Mouse (Mus musculus) liver, embryonic 12.5 days (tissue): ENCODE measurements around the gene Sycn. TPM values are rescaled to one million over a fixed set of nuclear protein-coding genes. Genes with fewer than 3 reads are reported as not detected.

Experiments
- ATAC-seq: fragments of 200-750 bp; cut with Nextera tagmentation; 2 replicates; pipeline ENCODE4 v1.8.0; 2017; ENCODE audit warnings: moderate number of reproducible peaks, mild to moderate bottlenecking, moderate library complexity
- H3K27ac ChIP-seq: fragments of 300-500 bp; sonication (generic); 2 replicates; pipeline ENCODE4 v1.5.1; 2016; ENCODE audit warnings: mild to moderate bottlenecking
- H3K27me3 ChIP-seq: fragments of 300-500 bp; sonication (generic); replicated peaks from 2 replicates; pipeline ENCODE4 v1.6.1; 2016; ENCODE audit warnings: mild to moderate bottlenecking, moderate library complexity
- H3K36me3 ChIP-seq: fragments of 300-500 bp; sonication (generic); 2 replicates; pipeline ENCODE4 v1.6.1; 2016; ENCODE audit warnings: mild to moderate bottlenecking, moderate library complexity
- H3K4me1 ChIP-seq: fragments of 300-500 bp; sonication (generic); 2 replicates; pipeline ENCODE4 v1.6.1; 2016
- H3K4me2 ChIP-seq: fragments of 300-500 bp; sonication (generic); 2 replicates; pipeline ENCODE4 v1.6.1; 2016; ENCODE audit warnings: mild to moderate bottlenecking, moderate library complexity
- H3K4me3 ChIP-seq: fragments of 300-500 bp; sonication (generic); 2 replicates; pipeline ENCODE4 v1.5.1; 2016; ENCODE audit warnings: mild to moderate bottlenecking, moderate library complexity
- H3K9ac ChIP-seq: fragments of 300-500 bp; sonication (generic); 2 replicates; pipeline ENCODE4 v1.6.1; 2016; ENCODE audit warnings: mild to moderate bottlenecking, moderate library complexity
- H3K9me3 ChIP-seq: fragments of 300-500 bp; sonication (generic); replicated peaks from 2 replicates; pipeline ENCODE4 v1.6.1; 2016; ENCODE audit warnings: mild to moderate bottlenecking, moderate library complexity
- WGBS: fragments of 180-500 bp; shearing (Covaris S2); methylation state at CpG from one replicate; pipeline ENCODE4 v1.1.7; 2016; ENCODE audit not compliant: insufficient replicate concordance; 5-methylcytosine and 5-hydroxymethylcytosine counted together
- polyA plus RNA-seq: library from polyadenylated mRNA; unstranded; fragments of >200 nt; fragmentation: Nextera tagmentation; extraction: Ambion mirVana; gene quantifications from 2 replicates; pipeline ENCODE4 v1.2.1, GENCODE M21; 2016

Gene Sycn
- polyA plus RNA-seq, 1 experiment from 2014 or later, result not detected

DNA sequence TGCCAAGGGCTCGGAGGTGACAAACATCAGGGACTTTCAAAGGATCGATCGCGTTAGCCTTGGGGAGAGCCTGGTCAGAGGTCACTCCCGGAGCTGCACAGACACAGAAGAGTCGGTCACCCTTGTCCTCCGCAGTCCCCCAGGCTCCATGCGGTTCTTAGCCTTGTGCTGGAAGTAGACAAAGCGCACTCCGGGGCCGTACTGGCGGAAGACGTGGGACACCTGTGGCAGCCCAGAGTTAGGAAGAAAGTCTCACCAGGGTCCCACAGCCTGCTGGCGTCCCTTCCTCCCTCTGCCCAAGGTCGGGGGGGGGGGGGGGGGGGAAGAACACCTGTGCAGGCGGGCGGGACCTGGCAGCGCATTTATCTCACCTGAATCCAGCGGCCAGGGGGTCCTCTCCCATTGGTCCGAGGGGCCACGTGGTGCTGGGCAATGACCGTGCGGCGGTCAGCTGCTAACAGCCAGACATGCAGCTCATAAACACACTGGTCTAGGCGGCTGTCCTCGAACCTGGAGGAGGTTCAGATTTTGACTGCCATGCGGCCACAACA, 3.4 kb downstream of the Sycn start:
- H3K27ac ChIP-seq, result no peak overlapping the region
- peak; percentile 17; the same call in 1 of the 2 replicates for ATAC-seq
- H3K27me3 ChIP-seq, result peaks cover 54% of the 10 kb centered on the region
- no peaks in the 10 kb centered on the region for H3K36me3 ChIP-seq
- peak overlapping the region; percentile 6; the same call in 1 of the 2 replicates for H3K4me3 ChIP-seq
- peak overlapping the region; percentile 30 for H3K4me2 ChIP-seq
- peaks cover 15% of the 10 kb centered on the region for H3K4me1 ChIP-seq
- 15% methylated on average over 26 of the region's 27 CpGs for WGBS
- H3K9ac ChIP-seq, result no peak overlapping the region
- no peaks in the 10 kb centered on the region for H3K9me3 ChIP-seq

DNA sequence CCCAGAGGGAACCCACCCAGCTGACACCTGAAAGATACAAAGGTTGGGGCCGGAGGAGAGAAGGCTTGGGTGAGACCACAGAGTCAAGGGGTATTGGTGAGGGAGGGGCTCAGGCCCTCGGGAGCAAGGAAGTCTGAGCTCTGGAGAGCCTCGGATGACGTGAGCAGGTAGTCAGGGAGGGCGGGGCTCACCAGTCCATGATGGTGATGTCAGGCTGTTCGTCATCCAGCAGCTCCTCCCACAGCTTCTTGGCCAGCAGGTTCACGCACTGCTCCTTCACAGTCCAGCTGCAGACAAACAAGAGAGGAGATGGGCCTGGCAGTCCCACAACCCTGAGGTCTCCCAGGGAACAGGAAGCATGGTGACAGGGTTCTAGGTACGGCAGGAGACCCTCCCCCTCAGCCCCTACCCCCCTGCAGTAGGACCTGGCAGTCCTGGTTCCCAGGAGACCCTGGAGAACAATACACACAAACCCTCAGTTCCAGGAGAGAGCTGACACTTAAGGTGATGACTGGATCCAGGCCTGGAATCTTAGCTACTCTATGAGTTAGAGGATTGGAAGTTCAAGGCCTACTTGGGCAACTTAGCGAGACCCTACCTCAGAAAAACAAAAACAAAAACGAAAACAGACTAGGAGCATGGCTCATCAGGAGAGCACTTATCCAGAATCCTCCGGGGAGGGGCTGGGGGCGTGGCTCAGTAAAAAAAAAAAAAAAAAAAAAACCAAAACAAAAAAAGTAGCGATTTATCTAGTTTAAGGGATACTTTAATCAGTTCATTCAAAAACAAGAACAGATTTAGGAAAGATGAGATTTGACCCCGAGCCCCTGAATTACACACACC, 4.6 kb downstream of the Sycn start:
- Histone ChIP-seq H3K27ac (no peak overlapping the region), H3K4me3 (no peak overlapping the region), H3K4me2 (no peak overlapping the region), H3K4me1 (peaks cover 15% of the 10 kb centered on the region), H3K36me3 (no peaks in the 10 kb centered on the region), H3K9me3 (no peaks in the 10 kb centered on the region), H3K27me3 (peaks cover 54% of the 10 kb centered on the region), H3K9ac (no peak overlapping the region)
- ATAC-seq, result no peak
- WGBS, result 25% methylated on average over 14 of the region's 14 CpGs

DNA sequence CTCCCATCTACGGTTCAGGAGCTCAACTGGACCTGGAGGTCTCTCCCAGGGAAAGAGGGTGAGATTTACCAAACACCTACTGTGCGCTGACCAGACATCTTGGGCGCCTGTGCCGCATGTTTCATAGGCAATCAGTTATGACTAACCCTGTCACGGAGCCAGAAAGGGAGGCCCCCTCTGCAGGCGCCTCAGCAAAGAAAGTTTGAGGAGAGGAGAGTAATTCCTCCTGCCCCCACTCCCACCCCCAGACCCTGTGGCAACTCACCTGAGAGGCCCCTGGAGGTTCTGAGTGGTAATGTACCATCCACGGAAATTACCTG, 5.2 kb downstream of the Sycn start:
- Histone ChIP-seq H3K27me3 (peaks cover 54% of the 10 kb centered on the region), H3K36me3 (no peaks in the 10 kb centered on the region), H3K4me2 (no peak overlapping the region), H3K4me1 (peaks cover 15% of the 10 kb centered on the region), H3K4me3 (no peak overlapping the region), H3K9me3 (no peaks in the 10 kb centered on the region), H3K9ac (no peak overlapping the region), H3K27ac (no peak overlapping the region)
- 40% methylated on average over 7 of the region's 7 CpGs for WGBS
- no peak for ATAC-seq

DNA sequence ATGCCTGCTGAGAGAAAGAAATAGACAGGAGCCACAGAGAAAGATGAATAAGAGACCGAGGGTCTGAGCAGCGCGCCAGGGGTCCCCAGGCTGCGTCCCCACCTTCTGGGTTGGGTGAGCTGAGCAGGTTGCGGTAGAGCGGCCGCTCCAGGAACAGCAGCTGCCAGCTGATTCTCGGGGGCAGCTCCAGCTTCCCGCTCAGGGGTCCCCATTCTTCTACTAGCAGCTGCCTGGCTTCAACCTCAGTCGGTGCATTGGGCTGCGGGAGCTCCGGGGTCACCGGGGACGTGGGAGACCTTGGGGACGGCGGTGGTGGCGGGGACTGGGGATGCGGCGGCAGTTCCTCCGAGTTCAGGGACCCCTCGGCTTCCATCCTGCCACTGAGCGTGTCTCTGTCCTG, 6.0 kb downstream of the Sycn start:
- peak overlapping the region; percentile 37 for H3K4me2 ChIP-seq
- no peak overlapping the region for H3K27ac ChIP-seq
- peaks cover 15% of the 10 kb centered on the region for H3K4me1 ChIP-seq

DNA sequence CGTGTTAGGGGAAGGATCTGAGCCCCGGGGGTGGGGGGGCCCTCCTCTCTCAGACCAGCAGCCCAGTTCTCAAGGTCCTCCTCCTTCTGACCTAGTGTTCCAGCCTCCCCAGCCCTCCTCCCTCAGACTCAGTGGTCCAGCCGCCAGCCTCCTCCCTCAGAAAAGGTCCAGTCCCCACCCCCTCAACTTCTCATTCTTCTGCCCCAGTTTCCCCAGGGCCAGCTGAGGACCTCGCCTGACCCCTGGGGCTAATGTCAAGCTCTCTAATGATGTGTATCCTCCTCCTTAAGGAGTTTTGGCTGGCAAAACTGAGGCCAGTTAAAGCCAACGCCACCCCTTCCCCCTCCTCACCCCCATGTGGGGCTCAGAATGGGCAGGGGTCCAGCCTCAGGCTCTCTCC, 6.5 kb downstream of the Sycn start, which contains the start of gene Nccrp1:
TSS of gene Nccrp1 (minus strand) at position 101 of the 400 bp plus-strand sequence.
- H3K4me3 ChIP-seq, result 0 out of 2 replicates have a peak within 1 kb of the TSS, but pooled peaks have one; percentile 4
- no peaks in the 10 kb centered on the region for H3K9me3 ChIP-seq
- H3K27me3 ChIP-seq, result peaks cover 54% of the 10 kb centered on the region
- no peak within 1 kb of the TSS for H3K27ac ChIP-seq
- H3K9ac ChIP-seq, result no peak within 1 kb of the TSS
- H3K36me3 ChIP-seq, result no peaks in the 10 kb centered on the region
- no peak for ATAC-seq
- whole genome bisulfite sequencing, result 6% methylated on average over 5 of the region's 5 CpGs
- peaks cover 15% of the 10 kb centered on the region for H3K4me1 ChIP-seq
- H3K4me2 ChIP-seq, result peak within 1 kb of the TSS; percentile 37

More for the DNA sequence above, 6.0 kb downstream of the Sycn start:
- Histone ChIP-seq H3K4me3 (0 out of 2 replicates have a peak overlapping the region, but pooled peaks have one; percentile 4), H3K9ac (no peak overlapping the region), H3K9me3 (no peaks in the 10 kb centered on the region), H3K27me3 (peaks cover 54% of the 10 kb centered on the region), H3K36me3 (no peaks in the 10 kb centered on the region)
- no peak for ATAC-seq
- WGBS, result 1% methylated on average over 22 of the region's 22 CpGs

DNA sequence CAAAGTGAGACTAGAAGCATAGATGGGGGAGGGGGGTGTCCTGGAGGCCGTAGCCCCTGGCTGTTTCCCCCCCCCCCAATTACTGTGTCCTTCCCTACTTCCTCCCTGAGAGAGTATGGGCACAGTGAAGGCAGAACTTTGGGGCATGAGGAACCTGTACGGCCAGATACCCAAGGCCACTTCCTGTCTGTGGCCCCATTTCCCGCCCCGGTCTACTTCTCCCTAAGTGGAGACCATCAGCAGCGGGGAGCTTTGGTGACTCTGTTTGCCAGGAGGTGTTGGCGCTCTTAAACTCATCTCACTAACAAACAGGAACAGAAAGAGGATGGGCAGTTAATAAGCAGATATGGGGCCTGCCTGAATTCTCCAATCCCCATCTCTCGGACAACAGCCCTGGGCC, 6.9 kb downstream of the Sycn start:
- Histone ChIP-seq H3K9ac (no peak overlapping the region), H3K27me3 (peaks cover 54% of the 10 kb centered on the region), H3K9me3 (no peaks in the 10 kb centered on the region), H3K4me2 (peak overlapping the region; percentile 37; the same call in 1 of the 2 replicates), H3K4me1 (peaks cover 15% of the 10 kb centered on the region), H3K36me3 (no peaks in the 10 kb centered on the region), H3K4me3 (no peak overlapping the region), H3K27ac (no peak overlapping the region)
- ATAC-seq, result no peak
- 31% methylated on average over 7 of the region's 7 CpGs for WGBS

DNA sequence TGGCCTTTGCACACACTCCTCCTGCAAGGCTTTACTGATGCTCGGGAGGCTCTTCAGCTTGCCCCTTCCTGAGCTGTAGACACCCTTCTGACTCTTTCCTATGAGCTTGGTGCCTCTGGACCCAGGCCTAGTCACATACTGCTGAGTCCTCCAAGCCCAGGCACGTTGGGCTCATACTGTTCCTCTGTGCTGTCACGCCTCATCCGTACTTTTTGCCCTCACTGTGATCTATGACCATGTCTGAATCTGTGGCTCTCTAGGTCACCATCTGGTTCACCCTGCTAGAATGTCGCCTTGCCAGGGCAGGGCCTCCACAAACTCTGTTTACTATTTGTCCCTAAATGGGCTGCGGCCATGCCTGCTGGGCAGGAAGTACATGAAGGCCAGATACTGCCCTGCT, 12.4 kb downstream of the Sycn start:
- no peak overlapping the region for H3K9ac ChIP-seq
- H3K4me2 ChIP-seq, result no peak overlapping the region
- no peak overlapping the region for H3K27ac ChIP-seq
- ATAC-seq, result no peak
- peaks cover 3% of the 10 kb centered on the region; the same call in 1 of the 2 replicates for H3K36me3 ChIP-seq
- H3K27me3 ChIP-seq, result peaks cover 4% of the 10 kb centered on the region; the same call in 1 of the 2 replicates
- peaks cover 20% of the 10 kb centered on the region for H3K4me1 ChIP-seq
- H3K9me3 ChIP-seq, result no peaks in the 10 kb centered on the region
- WGBS, result 79% methylated on average over 6 of the region's 6 CpGs
- no peak overlapping the region for H3K4me3 ChIP-seq

DNA sequence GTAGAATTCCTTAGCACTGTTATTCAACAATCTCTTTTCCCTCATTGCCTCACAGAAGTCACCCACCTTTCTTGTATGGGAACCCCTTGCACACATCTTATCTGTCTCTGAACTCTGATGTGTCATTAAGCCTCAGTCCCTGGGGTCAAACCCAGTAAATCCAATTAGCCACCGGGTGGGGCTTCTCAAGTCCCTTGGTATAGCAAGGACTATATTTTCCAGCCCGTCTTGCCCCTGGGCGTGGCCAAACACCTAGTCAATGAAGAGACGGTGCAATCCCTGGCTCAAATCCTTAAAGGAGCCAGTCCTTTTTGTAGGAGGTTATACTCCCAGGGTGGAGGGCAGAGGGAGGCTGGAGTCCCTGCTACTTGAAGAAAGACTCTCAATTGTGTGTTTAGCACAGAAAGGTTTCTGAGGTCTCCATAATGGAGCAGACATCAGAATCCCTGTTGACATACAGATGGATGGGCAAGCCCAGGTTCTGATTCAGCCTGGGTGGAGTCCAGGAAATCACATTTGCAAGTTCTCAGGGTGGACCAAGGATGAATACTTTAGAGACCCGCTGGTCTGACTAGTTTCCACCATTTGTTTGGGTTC, 15.4 kb downstream of the Sycn start:
- peaks cover 30% of the 10 kb centered on the region for H3K36me3 ChIP-seq
- H3K4me1 ChIP-seq, result peaks cover 34% of the 10 kb centered on the region
- no peak overlapping the region for H3K9ac ChIP-seq
- H3K4me3 ChIP-seq, result no peak overlapping the region
- H3K27ac ChIP-seq, result no peak overlapping the region
- H3K27me3 ChIP-seq, result no peaks in the 10 kb centered on the region
- WGBS, result 26% methylated on average over 5 of the region's 5 CpGs
- no peaks in the 10 kb centered on the region for H3K9me3 ChIP-seq
- H3K4me2 ChIP-seq, result no peak overlapping the region
- ATAC-seq, result no peak

DNA sequence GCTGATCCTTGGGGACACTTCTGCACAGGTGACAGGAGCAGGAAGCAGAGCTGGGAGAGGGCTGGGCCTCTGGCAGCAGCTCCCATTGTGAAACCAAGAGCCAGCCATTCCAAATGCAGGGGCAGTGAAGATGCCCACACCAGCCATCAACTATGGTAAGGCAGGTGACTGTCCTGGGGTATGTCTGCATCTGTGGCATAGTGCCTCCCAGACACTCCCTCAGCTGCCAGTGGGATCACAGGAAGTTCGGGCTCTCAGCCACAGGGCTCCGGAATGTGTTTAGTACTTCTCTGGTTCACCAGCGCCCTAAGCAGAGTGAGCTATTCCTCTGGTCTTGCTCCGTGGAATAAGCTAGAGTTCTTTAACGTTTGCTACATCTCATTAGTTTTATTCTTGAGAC, 16.4 kb downstream of the Sycn start:
- no peak overlapping the region for H3K4me3 ChIP-seq
- WGBS, result 62% methylated on average over 5 of the region's 5 CpGs
- peaks cover 34% of the 10 kb centered on the region for H3K4me1 ChIP-seq
- no peak for ATAC-seq
- no peak overlapping the region for H3K9ac ChIP-seq
- no peak overlapping the region for H3K27ac ChIP-seq
- no peak overlapping the region for H3K4me2 ChIP-seq
- H3K27me3 ChIP-seq, result no peaks in the 10 kb centered on the region
- no peaks in the 10 kb centered on the region for H3K9me3 ChIP-seq
- peaks cover 37% of the 10 kb centered on the region for H3K36me3 ChIP-seq

DNA sequence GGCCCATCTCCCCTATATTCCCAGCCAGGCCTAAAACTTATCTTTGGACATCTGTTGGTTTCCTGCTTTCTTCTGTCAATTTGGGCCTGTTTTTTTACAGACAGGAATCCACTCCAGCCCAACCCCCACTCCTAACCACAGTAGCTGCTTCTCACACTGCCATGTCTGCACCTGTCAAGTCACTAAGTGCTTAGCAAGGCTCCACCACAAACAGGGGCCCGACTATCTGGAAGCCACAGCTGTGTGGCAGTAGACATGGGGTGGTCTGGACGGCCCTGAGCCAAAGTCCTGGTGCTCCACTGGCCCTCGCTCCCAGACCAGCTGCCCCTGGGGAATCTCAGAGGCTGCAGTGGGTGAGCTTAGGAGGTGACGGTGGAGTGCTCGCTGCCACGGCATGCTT, 17.0 kb downstream of the Sycn start:
- Histone ChIP-seq H3K4me3 (no peak overlapping the region), H3K27me3 (no peaks in the 10 kb centered on the region), H3K9ac (no peak overlapping the region), H3K4me1 (peaks cover 34% of the 10 kb centered on the region), H3K36me3 (peaks cover 43% of the 10 kb centered on the region), H3K4me2 (no peak overlapping the region), H3K27ac (0 out of 2 replicates have a peak overlapping the region, but pooled peaks have one; percentile 28), H3K9me3 (no peaks in the 10 kb centered on the region)
- 26% methylated on average over 6 of the region's 6 CpGs for WGBS
- ATAC-seq, result no peak; the same call in 1 of the 2 replicates

DNA sequence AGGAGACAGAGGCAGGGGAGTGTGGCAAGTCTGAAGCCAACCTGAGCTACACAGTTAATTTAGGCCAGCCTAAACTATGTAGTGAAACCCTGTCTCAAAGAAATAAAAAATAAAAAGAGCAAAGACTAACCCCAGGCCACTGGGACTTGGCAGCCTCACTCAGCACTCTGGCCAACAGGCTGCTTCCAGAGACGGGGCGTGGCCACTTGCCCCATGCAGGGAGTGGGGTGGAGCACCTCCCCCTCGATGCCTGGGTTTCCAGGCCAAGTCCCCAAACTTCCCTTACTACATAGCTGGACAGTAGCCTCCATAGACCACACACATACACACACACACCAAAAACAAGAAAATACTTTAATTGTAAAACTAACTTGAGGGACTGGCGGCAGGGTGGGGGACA, 17.8 kb downstream of the Sycn start:
- ATAC-seq, result no peak
- WGBS, result 47% methylated on average over 4 of the region's 4 CpGs
- H3K9me3 ChIP-seq, result no peaks in the 10 kb centered on the region

DNA sequence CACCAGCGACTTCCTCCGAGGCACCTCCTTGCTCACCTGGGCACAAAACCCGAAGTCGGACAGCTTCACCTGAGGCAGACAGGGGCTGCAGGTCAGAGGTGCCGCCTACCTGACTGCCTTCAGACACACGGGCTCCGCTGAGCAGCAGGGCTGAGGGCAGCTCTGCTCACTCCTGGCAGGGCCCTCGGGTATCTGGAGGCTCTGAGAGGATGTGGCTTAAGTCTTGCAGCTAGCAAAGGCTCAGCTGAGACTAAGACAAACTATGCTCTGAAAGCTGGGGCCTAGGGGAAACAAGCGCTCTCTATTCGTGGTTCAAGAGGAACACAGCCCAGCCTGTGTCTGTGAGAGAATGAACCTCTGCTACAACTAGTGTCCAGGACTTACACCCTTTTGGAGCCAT, 20.2 kb downstream of the Sycn start:
- Histone ChIP-seq H3K9me3 (no peaks in the 10 kb centered on the region), H3K4me3 (no peak overlapping the region), H3K4me2 (no peak overlapping the region), H3K27ac (no peak overlapping the region), H3K36me3 (peaks cover 75% of the 10 kb centered on the region), H3K27me3 (no peaks in the 10 kb centered on the region), H3K9ac (no peak overlapping the region), H3K4me1 (peaks cover 31% of the 10 kb centered on the region)
- ATAC-seq, result no peak
- 83% methylated on average over 10 of the region's 10 CpGs for WGBS

More for the DNA sequence above, 17.8 kb downstream of the Sycn start:
- Histone ChIP-seq H3K4me2 (no peak overlapping the region), H3K4me1 (peaks cover 34% of the 10 kb centered on the region), H3K27me3 (no peaks in the 10 kb centered on the region), H3K36me3 (peaks cover 51% of the 10 kb centered on the region), H3K27ac (no peak overlapping the region), H3K4me3 (no peak overlapping the region), H3K9ac (no peak overlapping the region)
